Mouse (Mus musculus): ENCODE results near the gene Slc37a1. TPM values are rescaled to one million over a fixed set of nuclear protein-coding genes. Genes with fewer than 3 reads are reported as not detected.

Gene Slc37a1
- polyA plus RNA-seq, 1 experiment = 0.14 TPM

DNA sequence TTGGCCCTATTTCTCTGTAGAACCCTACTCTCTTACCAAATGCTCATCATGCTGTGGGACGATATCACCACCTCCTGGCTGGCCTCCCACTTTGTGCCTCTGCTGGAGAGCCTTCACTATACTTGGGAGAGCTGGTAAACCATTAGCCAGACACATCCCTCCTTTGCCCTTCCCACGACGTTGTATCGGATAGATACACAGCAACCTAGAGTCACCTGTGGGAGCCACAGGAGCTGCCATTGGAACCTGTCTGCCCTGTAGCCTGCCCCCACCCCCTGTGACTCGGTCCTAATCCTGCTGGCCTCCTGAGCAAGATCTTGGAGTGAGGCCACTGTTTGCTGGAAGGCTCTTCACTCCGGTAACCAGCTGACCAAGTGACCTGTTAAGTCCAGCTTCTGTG lies 96.7 kb downstream of the Slc37a1 start:
- TF ChIP-seq USF1 (IDR thresholded peaks at IDR 0.05; ENCODE audit: low read depth) = no peak
- TF ChIP-seq MAX (IDR thresholded peaks at IDR 0.05) = no peak
- Histone ChIP-seq H3K36me3 (ENCODE audit: control insufficient read depth, insufficient read depth) (no peaks in the 10 kb centered on the region), H3K79me2 (ENCODE audit: control insufficient read depth, insufficient read depth) (no peaks in the 10 kb centered on the region), H3ac (ENCODE audit: control insufficient read depth, insufficient read length, low read depth) (no peak overlapping the region), H3K79me3 (ENCODE audit: low read depth) (no peaks in the 10 kb centered on the region), H3K27me3 (ENCODE audit: control insufficient read depth, insufficient read depth, insufficient read length) (peaks cover 28% of the 10 kb centered on the region), H3K4me3 (ENCODE audit: insufficient read depth, poor library complexity, severe bottlenecking) (no peak overlapping the region)

DNA sequence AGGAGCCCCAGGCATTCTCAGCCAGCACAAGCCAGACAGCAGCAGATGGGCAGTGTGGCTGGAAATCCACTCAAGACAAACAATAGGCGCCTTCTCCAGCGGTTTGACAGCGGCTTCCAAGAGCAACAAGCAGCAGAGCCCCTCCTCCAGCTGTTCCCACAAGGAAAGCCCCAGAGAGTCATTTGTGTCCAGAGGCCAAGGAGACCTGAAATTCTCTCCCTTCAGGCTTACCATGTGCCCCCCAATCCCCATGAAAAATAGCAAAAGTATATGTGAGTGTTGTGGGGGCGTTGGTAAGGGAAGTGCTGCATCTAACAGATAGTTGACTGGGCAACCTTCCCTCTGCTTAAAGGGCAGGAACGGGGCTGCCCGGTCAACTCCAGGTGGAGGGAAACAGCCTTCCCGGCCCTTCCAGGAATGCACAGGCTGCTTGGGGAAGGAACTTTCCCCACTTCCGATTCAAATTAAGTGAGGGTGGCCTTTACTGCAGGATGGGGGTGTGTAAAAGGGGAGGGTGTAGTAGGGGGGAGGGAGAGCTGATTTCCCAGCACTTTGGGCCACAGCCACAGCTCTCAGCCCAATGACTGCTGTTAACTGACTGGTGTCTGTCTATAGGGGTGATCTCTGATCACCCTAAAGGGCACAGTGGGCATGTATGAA lies 98.5 kb downstream of the Slc37a1 start:
- TF ChIP-seq MAX (IDR thresholded peaks at IDR 0.05) (no peak), FOSL1 (IDR thresholded peaks at IDR 0.05; ENCODE audit: insufficient read depth, low read length, poor library complexity, severe bottlenecking) (no peak), CTCF (IDR thresholded peaks at IDR 0.05; ENCODE audit: control insufficient read depth, insufficient read depth, insufficient read length) (no peak), MYOD1 (IDR thresholded peaks at IDR 0.05; ENCODE audit: control insufficient read depth, insufficient read length, low read depth) (no peak), USF1 (IDR thresholded peaks at IDR 0.05; ENCODE audit: low read depth) (no peak), CEBPB (IDR thresholded peaks at IDR 0.05; ENCODE audit: low read depth) (no peak), MYOG (IDR thresholded peaks at IDR 0.05; ENCODE audit: control insufficient read depth, extremely low read depth, insufficient read length) (no peak)
- Histone ChIP-seq H3ac (ENCODE audit: control insufficient read depth, insufficient read length, low read depth) (no peak overlapping the region), H3K36me3 (ENCODE audit: control insufficient read depth, insufficient read depth) (no peaks in the 10 kb centered on the region), H3K27me3 (ENCODE audit: control insufficient read depth, insufficient read depth, insufficient read length) (peaks cover 36% of the 10 kb centered on the region), H3K79me2 (ENCODE audit: control insufficient read depth, insufficient read depth) (no peaks in the 10 kb centered on the region), H3K4me3 (ENCODE audit: insufficient read depth, poor library complexity, severe bottlenecking) (no peak overlapping the region), H3K79me3 (ENCODE audit: low read depth) (no peaks in the 10 kb centered on the region)

DNA sequence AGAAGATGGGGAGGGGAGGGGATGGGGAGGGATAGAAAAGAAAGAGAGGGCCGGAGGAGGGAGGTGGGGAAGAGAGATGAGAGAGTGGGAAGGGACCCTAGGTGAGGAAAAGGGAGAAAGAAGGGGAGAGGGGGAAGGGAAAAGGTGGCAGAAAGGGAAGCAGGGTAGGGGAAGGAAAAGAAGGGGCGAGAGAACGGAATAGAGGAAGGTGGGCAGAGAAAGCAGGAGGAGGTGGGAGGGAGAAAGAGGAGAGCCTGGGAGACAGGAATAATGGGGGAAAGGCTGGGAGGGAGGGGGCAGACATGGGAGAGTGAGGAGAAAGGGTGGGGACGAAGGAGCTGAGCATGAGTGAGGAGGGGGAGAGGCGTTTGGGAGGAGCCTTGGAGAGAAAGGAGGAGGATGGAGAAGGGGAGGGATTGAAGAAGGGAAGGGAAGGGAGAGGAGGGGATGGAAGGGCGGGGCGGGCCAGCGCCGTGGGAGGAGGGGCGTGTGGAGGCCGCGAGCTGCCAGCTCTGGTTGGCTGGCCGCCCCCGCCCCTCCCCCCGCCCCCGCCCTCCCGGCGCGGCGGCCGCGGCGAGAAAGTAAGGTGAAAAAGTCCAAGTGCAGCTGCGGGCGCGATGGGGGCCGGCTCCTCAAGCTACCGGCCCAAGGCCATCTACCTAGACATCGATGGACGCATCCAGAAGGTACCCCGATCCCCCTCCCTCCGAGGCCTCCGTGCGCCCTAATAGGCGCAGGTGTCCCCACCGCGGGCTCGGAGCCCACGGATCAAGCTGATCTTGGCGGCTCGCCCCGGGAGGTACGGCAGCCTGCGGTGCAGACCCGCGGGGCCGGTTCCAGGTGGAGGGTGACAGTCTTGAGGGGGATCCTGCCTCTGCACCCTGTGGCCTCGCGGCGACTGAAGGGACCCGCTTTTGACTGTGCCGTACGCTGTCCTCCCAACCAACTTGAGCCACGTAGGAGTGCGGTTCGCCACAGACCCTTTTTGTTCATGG lies 99.4 kb downstream of the Slc37a1 start, which contains the start of gene Pde9a:
Pde9a (plus strand) TSS at position 540 of the 995 bp plus-strand sequence.
- Histone ChIP-seq H3K79me2 (ENCODE audit: control insufficient read depth, insufficient read depth) (no peaks in the 10 kb centered on the region), H3K36me3 (ENCODE audit: control insufficient read depth, insufficient read depth) (no peaks in the 10 kb centered on the region), H3K27me3 (ENCODE audit: control insufficient read depth, insufficient read depth, insufficient read length) (peaks cover 36% of the 10 kb centered on the region), H3ac (ENCODE audit: control insufficient read depth, insufficient read length, low read depth) (no peak within 1 kb of the TSS), H3K79me3 (ENCODE audit: low read depth) (no peaks in the 10 kb centered on the region), H3K4me3 (ENCODE audit: insufficient read depth, poor library complexity, severe bottlenecking) (no peak within 1 kb of the TSS)
- TF ChIP-seq MAX (IDR thresholded peaks at IDR 0.05) = no peak
- no peak for TF ChIP-seq USF1 (IDR thresholded peaks at IDR 0.05; ENCODE audit: low read depth)
- no peak for TF ChIP-seq CTCF (IDR thresholded peaks at IDR 0.05; ENCODE audit: control insufficient read depth, insufficient read depth, insufficient read length)
- no peak for TF ChIP-seq FOSL1 (IDR thresholded peaks at IDR 0.05; ENCODE audit: insufficient read depth, low read length, poor library complexity, severe bottlenecking)
- no peak for TF ChIP-seq CEBPB (IDR thresholded peaks at IDR 0.05; ENCODE audit: low read depth)
- no peak for TF ChIP-seq MYOG (IDR thresholded peaks at IDR 0.05; ENCODE audit: control insufficient read depth, extremely low read depth, insufficient read length)
- TF ChIP-seq MYOD1 (IDR thresholded peaks at IDR 0.05; ENCODE audit: control insufficient read depth, insufficient read length, low read depth) = no peak

DNA sequence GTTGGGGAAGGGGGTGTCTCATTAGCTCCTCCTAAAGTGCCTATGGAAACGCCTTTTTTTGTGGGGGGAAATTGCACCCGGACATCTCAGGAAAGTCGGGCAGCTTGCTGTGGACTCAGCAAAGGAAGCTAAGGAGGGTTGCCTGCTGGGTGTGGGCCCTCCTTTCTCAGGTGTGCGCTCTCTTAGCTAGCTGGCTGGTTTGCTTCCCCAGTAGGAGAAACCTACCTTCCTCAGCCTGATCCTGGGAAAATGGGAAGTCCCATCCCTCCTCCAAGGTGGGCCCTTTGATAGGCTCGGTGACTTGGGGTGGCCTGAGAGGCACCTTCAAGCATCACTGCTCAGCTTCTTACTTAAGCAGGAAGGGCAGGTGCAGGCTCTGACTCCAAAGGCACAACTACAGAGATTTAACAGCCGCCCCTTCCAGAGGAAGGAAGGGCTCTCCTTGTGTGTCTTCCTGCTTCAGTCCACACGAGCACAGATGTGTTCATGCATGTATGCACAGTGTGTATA lies 100.2 kb downstream of the Slc37a1 start:
- TF ChIP-seq MYOG (IDR thresholded peaks at IDR 0.05; ENCODE audit: control insufficient read depth, extremely low read depth, insufficient read length) (no peak), MYOD1 (IDR thresholded peaks at IDR 0.05; ENCODE audit: control insufficient read depth, insufficient read length, low read depth) (no peak), MAX (IDR thresholded peaks at IDR 0.05) (no peak), USF1 (IDR thresholded peaks at IDR 0.05; ENCODE audit: low read depth) (no peak), FOSL1 (IDR thresholded peaks at IDR 0.05; ENCODE audit: insufficient read depth, low read length, poor library complexity, severe bottlenecking) (no peak), CTCF (IDR thresholded peaks at IDR 0.05; ENCODE audit: control insufficient read depth, insufficient read depth, insufficient read length) (no peak), CEBPB (IDR thresholded peaks at IDR 0.05; ENCODE audit: low read depth) (no peak)
- H3ac ChIP-seq (ENCODE audit: control insufficient read depth, insufficient read length, low read depth) = no peak overlapping the region
- no peaks in the 10 kb centered on the region for H3K36me3 ChIP-seq (ENCODE audit: control insufficient read depth, insufficient read depth)
- no peaks in the 10 kb centered on the region for H3K79me3 ChIP-seq (ENCODE audit: low read depth)
- peaks cover 34% of the 10 kb centered on the region for H3K27me3 ChIP-seq (ENCODE audit: control insufficient read depth, insufficient read depth, insufficient read length)
- H3K4me3 ChIP-seq (ENCODE audit: insufficient read depth, poor library complexity, severe bottlenecking) = no peak overlapping the region
- H3K79me2 ChIP-seq (ENCODE audit: control insufficient read depth, insufficient read depth) = no peaks in the 10 kb centered on the region

DNA sequence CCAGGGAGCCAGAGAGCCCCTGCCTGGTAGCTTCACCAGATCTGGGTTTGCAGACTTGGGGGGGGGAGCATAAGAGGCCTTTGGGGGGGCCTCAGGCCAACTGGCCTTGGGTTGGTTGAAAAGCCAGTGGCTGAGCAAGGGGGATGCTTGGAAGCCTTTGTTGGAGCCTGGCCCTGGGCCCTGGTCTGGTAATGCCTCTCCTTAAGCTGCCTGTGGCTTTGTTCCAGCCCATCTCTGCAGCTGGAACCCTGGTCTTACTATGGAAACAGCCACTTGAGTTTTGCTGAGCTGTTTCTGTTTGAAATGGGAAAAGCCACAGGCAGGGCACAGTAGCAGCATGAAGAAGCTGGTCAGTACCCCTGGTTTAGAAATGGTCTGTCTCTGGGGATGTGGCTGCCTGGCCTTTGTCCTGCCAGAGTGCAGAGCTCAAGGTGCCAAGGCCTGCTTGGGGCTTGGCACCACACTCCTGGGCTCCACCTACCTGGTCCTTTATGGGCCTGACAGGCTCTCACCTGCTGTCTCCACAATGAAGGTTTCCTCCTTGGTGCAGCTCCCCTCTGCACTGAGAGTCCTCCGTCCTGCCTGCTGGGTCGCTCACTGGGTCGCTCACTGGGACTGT lies 102.9 kb downstream of the Slc37a1 start:
- Histone ChIP-seq H3K4me3 (ENCODE audit: insufficient read depth, poor library complexity, severe bottlenecking) (no peak overlapping the region), H3K36me3 (ENCODE audit: control insufficient read depth, insufficient read depth) (no peaks in the 10 kb centered on the region), H3K27me3 (ENCODE audit: control insufficient read depth, insufficient read depth, insufficient read length) (peaks cover 35% of the 10 kb centered on the region), H3K79me3 (ENCODE audit: low read depth) (no peaks in the 10 kb centered on the region), H3ac (ENCODE audit: control insufficient read depth, insufficient read length, low read depth) (no peak overlapping the region), H3K79me2 (ENCODE audit: control insufficient read depth, insufficient read depth) (no peaks in the 10 kb centered on the region)
- no peak for TF ChIP-seq CEBPB (IDR thresholded peaks at IDR 0.05; ENCODE audit: low read depth)
- TF ChIP-seq FOSL1 (IDR thresholded peaks at IDR 0.05; ENCODE audit: insufficient read depth, low read length, poor library complexity, severe bottlenecking) = no peak
- no peak for TF ChIP-seq MYOG (IDR thresholded peaks at IDR 0.05; ENCODE audit: control insufficient read depth, extremely low read depth, insufficient read length)
- no peak for TF ChIP-seq CTCF (IDR thresholded peaks at IDR 0.05; ENCODE audit: control insufficient read depth, insufficient read depth, insufficient read length)
- no peak for TF ChIP-seq MAX (IDR thresholded peaks at IDR 0.05)
- TF ChIP-seq USF1 (IDR thresholded peaks at IDR 0.05; ENCODE audit: low read depth) = no peak
- TF ChIP-seq MYOD1 (IDR thresholded peaks at IDR 0.05; ENCODE audit: control insufficient read depth, insufficient read length, low read depth) = no peak
